Mouse (Mus musculus) cerebellum, adult 11 months (tissue): ENCODE results near the gene Cyb5b.

Experiments
- DNase-seq: peaks from one replicate; pipeline ENCODE4 v3.0.0; 2022

The Cyb5b gene

DNA sequence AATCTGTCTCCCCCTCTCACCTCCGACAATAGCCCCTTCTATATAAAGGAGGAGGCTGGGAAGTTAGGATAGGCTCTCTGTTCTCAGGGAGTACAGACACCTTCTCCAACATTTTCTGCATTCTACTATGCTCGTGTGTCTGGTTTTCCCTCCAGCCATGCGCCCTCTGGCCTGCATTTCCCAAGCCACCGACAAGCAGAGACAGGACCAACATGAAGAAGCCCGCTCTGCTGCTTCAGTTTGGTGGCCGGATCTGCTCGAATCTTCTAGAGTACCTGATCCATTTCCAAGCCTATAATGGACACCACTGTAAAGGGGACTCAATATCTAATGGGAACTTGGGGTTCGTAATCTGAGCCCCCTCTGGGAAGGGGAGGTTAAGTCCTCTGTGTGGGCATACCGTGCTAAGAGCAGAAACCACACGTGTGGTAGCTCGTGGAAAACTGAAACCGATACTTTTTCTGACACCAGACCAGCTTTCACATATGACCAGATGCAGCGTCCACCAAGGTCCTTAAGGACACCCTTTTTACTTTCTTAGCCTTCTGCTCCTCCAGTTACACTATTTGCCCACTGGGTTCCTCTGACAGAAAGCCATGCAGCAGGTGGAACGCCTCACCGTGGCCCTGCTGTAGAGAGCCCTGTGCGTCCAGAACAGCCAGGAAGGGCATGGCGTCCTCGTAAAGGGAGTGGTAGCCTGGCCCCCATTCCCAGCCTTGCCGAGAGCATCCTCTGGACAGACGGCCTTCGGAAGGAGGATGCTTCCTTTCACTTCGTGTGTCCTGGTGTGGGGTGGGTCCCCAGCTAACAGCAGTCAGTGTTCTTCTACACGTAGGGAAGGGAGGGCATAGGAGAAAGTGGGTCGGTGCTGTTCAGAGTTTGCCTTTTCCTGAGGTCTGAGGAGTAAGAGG, 17.6 kb upstream of the Cyb5b start:
- no peak for DNase-seq

DNA sequence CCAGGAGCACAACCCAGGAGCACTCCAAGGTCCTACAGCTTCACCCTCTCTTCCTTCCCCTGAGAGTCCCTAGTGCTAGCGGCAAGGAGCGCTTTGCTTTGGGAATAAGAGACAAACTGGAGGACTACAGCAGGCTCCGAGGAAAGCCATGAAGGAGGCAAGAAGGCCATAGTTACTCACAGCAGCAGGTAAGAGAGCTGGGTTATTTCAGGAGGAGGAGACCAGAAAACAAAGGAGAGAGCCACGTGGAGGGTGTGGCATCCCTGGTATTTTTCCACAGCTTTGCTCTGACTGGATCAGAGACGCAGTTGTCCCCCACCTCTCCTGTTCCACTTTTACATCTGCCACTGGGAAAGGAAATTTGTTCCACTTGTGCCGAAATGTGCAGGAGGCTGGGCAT, 16.6 kb upstream of the Cyb5b start:
- DNase-seq = no peak

DNA sequence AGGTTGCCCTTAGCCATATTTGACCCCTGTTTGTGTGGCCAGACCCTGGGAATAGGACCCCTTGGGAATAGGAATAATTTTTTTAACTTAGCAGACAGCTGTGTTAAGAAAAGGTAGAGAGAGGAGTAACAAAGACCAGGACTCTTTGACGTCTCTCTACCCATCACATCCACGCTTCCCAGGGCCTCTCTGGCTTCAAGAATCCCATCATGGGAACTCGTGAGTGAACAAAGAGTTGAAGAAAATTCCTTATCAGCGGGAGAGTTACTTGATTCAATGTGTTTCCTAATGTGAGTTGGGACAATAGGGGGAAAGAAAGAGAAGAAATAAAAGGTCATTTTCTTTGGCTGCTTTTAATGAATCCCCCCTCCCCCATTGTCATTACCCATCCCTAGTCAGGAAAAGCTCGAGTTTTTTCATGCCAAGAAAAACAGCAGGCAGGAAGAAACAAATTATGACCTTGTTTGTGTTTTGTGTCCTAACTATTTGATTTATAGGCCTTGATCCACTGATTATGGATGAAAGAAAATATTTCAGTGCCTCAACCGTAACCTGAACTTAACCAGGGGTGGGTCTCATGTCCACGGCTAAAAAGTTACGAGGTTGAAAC, 14.3 kb upstream of the Cyb5b start:
- no peak for DNase-seq

DNA sequence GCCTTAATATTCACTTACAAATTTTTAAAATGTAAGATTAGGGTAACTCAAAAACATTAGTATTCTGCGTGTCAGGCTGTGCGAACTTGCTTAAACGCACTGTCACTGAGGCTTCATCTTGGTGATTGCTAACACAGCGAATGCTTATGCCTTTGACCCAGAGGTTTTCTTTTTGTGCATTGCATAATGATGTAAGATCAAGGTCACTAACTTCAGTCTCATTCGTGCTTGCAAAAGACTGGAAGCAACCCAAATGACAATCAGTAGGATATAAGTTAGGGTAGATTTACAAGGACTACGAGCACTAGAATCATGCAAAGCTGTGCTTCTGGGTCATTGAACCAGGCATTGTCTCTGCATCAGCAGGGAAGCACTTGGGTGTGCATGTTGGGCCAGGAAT, 12.8 kb upstream of the Cyb5b start:
- DNase-seq = no peak

DNA sequence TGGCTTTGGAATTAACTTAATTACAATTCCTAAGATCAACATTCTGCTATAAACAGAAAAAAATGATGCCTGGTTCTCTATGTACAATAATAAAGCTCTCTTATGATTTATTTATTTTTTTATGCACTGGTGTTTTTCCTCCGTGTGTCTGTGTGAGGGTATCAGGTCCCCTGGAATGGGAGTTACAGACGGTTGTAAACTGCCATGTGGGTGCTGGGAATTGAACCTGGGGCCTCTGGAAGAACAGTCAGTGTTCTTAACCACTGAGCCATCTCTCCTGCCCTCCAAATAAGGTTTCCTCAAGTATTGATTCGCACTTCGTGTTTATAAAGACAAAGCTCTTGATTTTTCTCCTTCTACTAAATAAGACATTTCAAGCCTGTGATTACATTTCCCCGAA, 12.1 kb upstream of the Cyb5b start:
- DNase-seq = no peak

DNA sequence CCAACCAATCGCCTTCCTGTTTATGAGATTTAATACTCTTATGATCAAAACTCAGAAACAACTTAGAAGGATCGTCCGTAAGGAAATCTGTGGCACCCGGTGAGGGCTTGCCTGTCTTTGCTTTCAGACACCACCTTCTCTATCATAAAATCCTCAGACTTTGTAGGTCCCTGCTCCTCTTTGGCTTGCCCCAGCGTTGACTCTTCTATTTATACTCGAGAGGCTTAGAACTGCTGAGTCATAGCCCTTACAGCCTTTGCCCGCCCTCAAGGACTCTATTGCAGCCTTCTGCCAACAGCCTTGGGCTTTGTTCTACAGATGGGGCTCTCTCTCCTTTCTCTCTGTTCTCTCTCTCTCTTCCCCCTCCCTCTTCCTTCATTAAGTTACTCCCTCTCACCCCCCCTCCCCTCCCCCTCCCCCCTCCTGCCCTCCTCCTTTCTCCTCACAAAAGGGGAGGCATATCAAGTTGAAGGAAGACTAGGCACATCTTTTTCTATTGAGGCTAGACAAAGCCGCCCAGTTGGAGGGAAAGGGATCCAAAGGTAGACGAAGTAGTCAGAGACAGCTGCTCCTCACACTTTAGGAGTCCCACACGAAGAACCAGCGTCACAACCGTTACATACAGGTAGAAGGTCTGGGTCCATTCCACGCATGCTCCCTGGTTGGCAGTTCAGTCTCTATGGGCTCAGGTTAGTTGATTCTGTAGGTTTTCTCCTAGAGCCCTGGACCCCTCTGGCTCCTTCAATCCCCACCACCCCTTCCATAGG, 10.6 kb upstream of the Cyb5b start:
- DNase-seq = no peak

DNA sequence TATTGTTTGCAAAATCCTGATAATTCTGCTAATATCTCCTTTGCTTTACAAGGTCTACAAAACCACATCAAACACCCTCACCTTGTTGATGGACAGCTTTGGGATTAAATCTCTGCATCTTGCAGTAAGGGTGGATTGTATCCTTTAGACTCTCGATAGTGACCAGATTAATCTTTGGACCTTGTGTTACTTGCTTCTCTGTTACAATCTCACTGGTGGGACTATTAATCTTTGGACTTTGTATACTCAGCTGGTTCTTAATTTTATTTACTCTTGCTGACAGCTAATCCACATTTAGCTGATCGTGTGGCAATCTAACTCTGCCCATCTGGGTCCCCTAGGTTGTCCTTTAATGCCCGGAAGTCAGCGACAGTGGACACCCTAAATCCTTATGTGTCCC, 7.9 kb upstream of the Cyb5b start:
- DNase-seq = no peak

DNA sequence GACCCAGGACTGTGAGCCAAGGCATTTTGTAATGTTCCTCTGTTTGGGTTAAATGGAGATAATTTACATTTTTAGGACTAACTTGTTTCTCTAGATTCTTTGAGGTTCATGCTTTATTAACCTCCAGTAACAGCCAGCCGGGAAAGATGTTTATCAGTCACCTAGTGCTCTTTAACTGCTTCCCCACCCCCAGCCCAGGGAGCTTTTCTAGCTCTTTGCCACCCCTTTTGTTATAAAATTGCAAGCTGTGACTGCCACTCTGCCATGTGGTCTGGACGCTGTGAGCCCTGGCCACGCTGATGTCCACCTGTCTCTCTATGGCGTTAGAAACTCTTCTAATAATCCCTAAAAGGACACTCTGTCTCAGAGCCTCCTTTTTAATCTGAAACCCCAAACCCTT, 6.9 kb upstream of the Cyb5b start:
- DNase-seq = no peak

DNA sequence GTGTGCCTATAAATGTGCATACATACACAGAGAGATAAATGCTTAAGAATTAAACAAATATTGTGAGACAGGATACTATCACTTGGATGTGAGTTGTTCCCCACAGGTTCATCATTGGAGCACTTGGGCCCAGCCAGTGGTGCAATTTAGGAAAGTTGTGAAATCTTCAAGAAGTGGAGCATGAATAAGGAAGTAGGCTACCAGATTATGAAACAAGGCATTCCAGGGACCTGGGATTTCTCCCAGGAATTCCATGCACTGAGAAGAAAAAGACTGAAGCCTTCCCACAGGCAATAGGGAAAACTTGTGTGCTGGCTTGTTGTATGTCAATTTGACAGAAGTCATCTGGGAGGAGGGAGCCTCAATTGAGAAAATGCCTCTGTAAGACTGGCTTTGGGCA, 4.3 kb upstream of the Cyb5b start:
- no peak for DNase-seq

DNA sequence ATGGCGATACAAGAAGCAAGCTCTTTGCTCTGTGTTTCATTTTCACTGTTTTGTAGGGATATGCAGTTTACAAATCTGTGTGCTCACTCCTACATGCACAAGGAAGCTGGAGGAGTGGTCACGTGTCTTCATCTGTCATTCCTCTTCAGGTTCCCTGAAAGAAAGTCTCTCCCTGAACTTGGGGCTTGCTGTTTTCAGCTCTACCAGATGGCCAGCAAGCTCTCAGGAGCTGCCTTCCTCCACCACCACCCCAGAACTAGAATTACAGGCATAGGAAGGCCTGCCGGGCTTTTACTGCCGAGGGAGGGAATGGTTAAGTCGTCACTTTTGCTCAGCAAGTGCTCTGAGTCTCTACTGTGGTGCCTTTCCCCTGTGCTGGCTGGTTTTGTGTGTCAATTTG, 1.6 kb upstream of the Cyb5b start:
- no peak for DNase-seq

DNA sequence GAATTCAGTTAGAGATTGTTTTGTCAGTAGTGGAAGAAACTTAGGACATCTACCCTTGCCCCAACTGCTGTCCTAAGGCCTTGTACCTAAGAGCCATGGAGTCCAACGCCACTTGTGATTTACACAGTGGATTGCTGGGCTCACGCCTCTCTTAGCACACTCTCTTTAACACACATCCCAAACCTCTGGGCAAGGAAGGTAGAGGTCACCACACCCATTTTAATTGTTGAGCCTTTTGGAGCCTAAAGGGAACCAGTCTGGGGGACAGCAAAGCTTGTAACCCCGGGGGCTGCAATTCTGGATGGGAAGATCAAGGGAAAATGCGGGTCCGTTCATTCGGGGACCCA, 410 bp upstream of the Cyb5b start:
- no peak for DNase-seq

DNA sequence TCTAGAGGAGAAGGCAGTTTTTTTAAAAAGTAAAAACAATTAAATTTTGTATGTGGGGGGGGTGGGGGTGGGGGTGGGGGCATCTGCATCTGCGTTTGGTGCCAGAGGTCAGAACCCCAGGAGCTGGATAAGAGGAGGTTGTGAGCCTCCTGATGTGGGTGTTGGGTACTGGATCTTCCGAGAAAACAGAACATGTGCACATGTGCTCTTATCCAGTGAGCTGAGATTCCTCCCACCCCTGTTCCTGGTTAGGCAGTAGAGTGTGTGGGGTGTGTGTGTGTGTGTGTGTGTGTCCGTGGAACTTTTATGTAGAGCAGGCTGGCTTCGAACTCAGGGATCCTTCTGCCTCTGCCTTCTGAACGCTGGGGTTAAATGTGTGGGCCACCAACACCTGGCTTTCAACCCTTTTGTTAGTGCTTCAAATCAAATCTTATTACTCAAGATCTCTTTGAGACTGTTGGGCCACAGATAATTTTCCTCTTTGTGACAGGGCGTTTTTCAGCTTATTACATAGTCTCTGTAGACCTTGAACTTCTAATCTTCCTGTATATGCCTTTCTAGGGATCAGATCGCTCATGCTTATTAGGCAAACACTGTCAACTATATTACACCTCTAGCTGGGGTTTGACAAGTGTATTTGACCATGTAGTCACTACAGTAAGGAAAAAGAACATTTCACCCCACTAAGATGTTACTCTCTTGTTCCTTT, 926 bp downstream of the Cyb5b start:
- DNase-seq = no peak

DNA sequence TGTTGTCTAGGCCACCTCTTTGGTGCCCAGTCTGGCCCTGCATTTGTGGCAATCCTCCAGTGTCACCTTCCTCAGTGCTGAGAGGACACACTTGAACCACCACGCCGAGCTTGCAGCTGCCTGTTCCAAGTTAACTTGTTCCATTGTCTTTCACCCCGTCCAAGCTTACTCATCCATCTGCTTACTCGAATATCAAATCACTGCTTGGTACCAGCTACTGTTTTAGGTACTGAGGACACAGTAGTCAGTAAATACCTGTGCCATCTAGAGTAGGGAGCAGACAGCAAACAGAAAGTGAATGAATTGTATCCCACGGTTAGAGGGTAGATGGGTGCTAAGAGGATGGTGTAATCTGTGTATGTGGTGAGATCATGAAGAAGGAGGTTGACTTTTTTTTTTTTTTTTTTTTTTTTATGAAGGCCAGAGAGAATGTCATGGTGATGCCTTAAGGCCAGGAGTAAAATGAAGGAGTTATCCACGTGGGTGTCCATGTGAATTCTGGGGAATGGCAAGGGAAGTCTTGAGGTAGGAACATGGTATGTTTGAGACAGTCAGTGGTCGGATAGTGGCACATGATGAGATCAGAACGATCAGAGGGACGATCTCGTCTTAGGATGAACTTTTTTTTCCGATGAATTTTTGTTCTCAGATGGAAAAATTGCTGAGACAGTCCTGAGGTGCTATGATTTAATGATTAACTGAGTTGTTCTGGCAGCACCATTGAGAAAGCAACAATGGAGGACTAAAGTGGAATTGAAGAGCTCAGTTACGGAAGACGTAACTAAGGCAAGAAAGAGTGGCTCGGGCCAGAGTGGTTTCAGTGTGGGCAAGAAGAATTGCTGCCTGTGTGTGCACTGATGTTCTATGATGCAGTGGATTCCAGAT, 3.1 kb downstream of the Cyb5b start:
- no peak for DNase-seq

DNA sequence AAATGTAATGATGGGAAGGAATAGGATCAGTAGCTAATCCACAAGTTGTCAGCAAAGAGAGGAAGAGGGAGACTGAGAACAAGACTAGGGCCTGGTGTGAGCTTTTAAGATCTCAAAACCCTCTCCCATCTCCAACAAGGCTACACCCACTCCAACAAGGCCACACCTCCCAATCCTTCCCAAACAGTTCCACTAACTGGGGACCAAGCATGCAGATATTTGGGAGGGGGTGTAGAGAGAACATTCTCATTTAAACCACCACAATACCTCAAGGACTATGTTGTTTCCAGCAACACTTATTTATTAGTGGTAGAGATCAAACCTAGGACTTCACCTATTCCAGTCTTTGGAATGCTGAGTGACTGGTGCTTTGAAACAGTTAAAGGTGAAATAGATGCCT, 6.4 kb downstream of the Cyb5b start:
- DNase-seq = no peak

DNA sequence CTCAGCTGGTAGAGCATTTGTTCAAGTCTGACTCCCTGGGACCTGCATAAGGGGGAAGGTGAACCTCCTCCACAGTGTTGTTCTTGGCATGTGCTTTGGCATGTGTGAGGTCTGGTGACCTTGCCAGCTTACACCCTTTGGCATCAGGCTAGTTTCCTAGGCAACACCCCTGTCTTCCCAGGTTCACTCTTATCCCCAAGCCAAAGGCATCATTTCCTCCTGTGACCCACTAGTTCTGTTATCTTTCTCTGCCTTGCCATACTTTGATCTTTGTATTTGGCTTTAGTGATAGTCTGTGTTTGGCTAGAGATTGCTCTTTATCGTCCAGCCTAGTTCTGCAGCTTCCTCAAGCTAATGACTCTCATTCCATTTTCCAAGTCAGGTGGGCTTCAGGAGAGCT, 7.4 kb downstream of the Cyb5b start:
- no peak for DNase-seq

DNA sequence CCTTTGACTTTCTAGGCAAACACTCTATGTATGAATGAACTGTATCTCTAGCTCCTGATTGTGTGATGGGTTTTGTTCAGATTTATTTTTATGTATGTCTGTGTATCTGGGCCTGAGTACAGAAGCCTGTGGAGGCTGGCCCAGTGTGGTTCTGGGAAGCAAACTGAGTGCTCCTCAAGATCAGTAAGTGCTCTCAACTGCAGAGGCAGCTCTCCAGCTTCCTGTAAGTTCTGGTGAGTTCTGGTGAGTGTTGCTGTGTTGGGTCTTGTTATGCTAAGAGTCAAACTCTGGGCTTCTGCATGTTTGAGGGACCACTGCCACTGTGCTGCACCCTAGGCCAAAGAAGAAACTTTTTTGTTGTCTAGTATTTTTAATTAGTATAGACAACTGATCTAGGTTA, 8.4 kb downstream of the Cyb5b start:
- DNase-seq = no peak

DNA sequence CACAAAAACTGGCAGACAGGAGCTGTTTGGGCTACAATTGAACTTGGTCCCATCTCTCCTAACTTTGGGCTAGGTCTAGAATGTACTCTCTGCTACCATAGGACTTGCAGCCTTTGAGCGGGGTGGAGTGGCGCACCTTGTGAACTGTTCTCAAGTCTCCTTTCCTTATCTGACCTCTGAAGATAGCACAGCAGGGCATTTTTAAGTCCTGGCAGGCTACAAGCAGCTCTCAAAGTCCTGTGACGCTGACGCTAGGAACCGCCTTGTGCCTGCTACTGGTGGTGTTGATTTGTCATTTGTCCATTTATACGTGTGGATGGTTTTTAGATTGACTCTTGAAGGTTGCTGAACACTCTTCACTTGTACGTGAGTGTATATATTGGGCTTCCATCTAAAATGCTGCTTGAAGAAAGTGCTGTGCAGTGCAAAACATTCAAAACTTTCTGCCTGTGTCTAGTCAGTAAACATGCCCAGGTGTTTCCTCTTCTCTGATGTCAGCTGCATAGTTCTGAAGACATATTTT, 13.9 kb downstream of the Cyb5b start:
- no peak for DNase-seq

DNA sequence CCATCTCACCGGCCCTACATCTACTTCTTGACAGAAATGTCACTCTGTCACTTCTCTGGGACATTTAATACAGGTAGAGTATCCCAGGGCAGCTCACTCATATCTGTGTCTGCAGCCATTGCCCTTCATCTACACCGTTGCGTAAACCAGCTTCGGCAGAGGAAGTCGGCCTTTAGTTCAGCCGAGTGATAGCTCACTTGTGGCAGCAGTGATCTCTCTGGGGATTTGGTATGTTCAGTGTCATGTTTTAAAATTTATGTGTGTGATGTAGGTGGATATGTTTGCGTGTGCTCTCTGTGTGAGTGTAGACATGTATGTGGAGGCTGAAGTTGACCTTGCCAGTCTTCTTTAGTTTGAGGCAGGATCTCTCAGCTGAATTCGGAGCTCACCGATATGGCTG, 15.3 kb downstream of the Cyb5b start:
- DNase-seq = no peak

DNA sequence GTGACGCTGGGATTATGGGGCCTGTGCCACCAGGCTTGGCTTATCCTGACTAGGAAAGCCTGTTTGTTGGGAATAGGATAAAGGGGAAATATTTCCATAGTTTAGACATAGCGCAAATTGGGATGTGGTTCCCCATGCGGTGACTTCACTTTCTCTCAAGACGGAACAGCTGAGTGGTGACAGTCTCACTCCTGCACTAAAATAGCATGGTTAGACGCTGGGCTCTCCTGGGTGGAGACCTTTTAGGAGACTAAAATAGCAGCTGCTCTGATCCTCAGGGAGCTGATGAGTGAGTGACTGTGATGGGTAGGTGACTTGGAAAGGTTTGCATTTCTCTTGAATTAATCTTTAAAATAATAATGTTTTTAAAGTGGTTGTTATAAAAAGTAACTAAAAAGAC, 17.4 kb downstream of the Cyb5b start:
- no peak for DNase-seq

DNA sequence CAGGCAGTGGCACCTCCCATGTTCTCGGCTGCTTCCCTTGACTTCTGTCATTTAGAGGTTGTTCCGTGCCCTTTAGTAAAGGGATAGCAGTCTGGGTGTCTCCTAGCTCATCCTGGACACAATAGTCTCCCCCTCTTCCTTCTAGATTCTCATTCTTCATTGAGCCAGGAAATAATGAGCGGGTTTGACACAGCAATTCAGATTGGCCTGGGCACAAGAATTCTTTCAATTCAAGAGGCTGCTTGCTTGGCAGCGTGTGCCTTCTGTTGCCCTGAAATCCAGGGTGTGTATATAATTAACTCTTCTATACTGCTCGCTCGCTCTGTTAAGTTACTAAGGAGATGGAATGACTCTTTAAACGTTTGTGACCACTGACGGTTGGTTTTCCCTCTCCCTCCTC, 21.7 kb downstream of the Cyb5b start:
- no peak for DNase-seq

DNA sequence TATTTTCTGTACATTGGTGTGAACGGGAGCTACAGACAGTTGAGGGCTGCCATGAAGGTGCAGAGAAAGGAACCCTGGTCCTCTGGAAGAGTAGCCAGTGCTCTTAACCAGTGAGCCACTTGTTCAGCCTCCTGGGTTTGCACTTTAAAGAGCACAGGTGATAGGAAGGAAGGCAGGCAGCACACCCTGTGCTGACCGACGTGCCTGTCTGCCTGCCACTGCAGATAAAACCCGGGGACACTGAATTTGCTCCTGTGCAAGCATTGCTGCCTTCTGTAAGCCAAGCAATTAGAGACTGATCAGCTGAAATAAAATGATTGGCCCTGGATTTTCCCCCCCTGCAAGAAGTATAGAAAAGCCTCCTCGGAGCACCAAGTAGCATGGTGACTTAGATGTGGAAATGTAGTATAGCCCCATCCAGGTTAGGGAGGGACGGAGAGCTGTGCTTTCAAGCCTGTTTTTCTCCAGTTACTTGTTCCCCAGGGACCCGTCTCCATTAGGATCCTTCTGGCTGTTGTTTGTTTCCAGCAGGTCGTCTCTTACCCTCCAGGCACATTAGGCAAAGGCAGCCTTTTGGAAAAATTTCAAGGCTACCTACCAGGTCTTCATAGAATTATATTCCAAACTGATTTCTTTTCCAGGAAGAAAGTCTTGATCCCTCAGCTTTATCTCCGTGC, 22.7 kb downstream of the Cyb5b start:
- DNase-seq = no peak

DNA sequence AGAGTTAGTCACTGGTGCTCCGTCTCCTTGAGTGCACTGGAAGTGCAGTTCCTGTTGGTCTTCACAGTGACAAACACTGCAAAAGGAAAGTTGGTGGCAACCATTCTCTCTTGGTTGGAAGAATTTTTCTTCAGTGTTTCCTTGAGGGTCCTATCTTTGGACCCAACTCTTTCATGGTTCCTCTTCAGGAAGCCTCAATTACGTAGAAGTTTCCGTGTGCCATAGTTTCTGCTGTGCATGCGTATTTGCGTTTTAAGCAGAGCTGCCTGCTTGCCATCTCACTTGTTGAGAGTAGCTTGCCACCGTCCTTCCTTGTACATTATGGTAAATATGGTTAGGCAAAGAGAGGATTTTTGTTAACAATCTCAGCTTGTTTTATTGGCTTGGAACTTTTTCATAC, 30.7 kb downstream of the Cyb5b start:
- no peak for DNase-seq
